Mouse (Mus musculus): ENCODE measurements around the gene 2810408A11Rik. TPM values are rescaled to one million over a fixed set of nuclear protein-coding genes. Genes with fewer than 3 reads are reported as not detected.
A peak's percentile ranks its signal among the peaks of the same experiment; 100 is the strongest.
"Not testable (repeated sequence)": the region's sequence is repeated elsewhere in the genome, so short reads cannot be mapped to it uniquely, and the experiment has no call there.

The 2810408A11Rik gene
- total and polyA plus RNA-seq, 3 experiments, result 0.81 to 1.3 TPM; not detected in 1

DNA sequence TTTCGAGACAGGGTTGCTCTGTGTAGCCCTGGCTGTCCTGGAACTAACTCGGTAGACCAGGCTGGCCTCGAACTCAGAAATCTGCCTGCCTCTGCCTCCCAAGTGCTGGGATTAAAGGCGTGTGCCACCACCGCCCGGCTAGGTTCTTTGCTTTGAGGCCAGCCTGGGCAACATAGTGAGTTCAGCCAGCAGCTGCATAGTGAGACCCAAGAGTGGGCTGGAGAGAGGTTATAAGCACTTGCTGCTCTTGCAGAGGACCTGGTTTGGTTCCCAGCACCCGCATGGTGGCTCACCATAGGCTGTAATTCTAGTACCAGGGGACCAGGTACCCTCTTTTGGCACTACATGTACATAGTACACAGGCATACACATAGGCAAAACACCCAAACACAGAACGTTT, 29.4 kb upstream of the 2810408A11Rik start:
- 0 out of 2 replicates have a peak, but pooled peaks have one; percentile 3 for TF ChIP-seq MXI1 (IDR thresholded peaks at IDR 0.05; ENCODE audit: low read depth, low read length)
- H3K27me3 ChIP-seq (ENCODE audit: control insufficient read depth in 1 of 2, insufficient read depth in 2 of 2, low read length in 2 of 2); H3K79me2 ChIP-seq (ENCODE audit: control insufficient read depth, insufficient read depth, low read length, poor library complexity); H3K4me3 ChIP-seq (ENCODE audit: control insufficient read depth in 1 of 2, insufficient read depth in 1 of 2, low read depth in 2 of 2, low read length in 2 of 2); H3K9me3 ChIP-seq (replicated peaks; ENCODE audit: insufficient read depth, low read length): not testable (repeated sequence)
- Histone ChIP-seq H3K36me3 (ENCODE audit: control insufficient read depth in 1 of 2, insufficient read depth in 2 of 2, low read length in 2 of 2) (peaks cover 0 to 34% of the 10 kb centered on the region in 2 experiments; a peak in 2 of 4 replicates), H3K27ac (ENCODE audit: control insufficient read depth, low read depth, low read length) (peak overlapping the region; percentile 74), H3K4me1 (ENCODE audit: control insufficient read depth in 1 of 2, insufficient read depth in 2 of 2, low read length in 2 of 2) (peaks cover 9 to 35% of the 10 kb centered on the region in 2 experiments; a peak in 3 of 4 replicates), H3K9ac (ENCODE audit: control insufficient read depth, low read depth, low read length, poor library complexity, severe bottlenecking) (0 out of 2 replicates have a peak overlapping the region, but pooled peaks have one; percentile 8)
- peak; percentile 68 for DNase-seq (ENCODE audit: low read depth, low spot score)

- Histone ChIP-seq H3K4me3 (ENCODE audit: control insufficient read depth in 1 of 2, insufficient read depth in 1 of 2, low read depth in 2 of 2, low read length in 2 of 2) (no peak overlapping the region), H3K27me3 (ENCODE audit: control insufficient read depth in 1 of 2, insufficient read depth in 2 of 2, low read length in 2 of 2) (no peaks in the 10 kb centered on the region), H3K9ac (ENCODE audit: control insufficient read depth, low read depth, low read length, poor library complexity, severe bottlenecking) (no peak overlapping the region), H3K4me1 (ENCODE audit: control insufficient read depth in 1 of 2, insufficient read depth in 2 of 2, low read length in 2 of 2) (peaks cover 6 to 33% of the 10 kb centered on the region in 2 experiments; a peak in 3 of 4 replicates), H3K36me3 (ENCODE audit: control insufficient read depth in 1 of 2, insufficient read depth in 2 of 2, low read length in 2 of 2) (peaks cover 0 to 33% of the 10 kb centered on the region in 2 experiments; a peak in 2 of 4 replicates), H3K9me3 (replicated peaks; ENCODE audit: insufficient read depth, low read length) (no peaks in the 10 kb centered on the region), H3K27ac (ENCODE audit: control insufficient read depth, low read depth, low read length) (peak overlapping the region; percentile 74), H3K79me2 (ENCODE audit: control insufficient read depth, insufficient read depth, low read length, poor library complexity) (no peaks in the 10 kb centered on the region)
- DNase-seq (ENCODE audit: low read depth, low spot score), result peak; percentile 87
- TF ChIP-seq CHD2 (IDR thresholded peaks at IDR 0.05; ENCODE audit: low read length) (no peak), UBTF (IDR thresholded peaks at IDR 0.05; ENCODE audit: borderline replicate concordance, insufficient read depth, low read depth, low read length) (no peak), GABPA (IDR thresholded peaks at IDR 0.05; ENCODE audit: low read depth, low read length) (no peak), EP300 (IDR thresholded peaks at IDR 0.05; ENCODE audit: low read depth in 1 of 2, low read length in 2 of 2) (peak; percentile 74 to 94), MYC (IDR thresholded peaks at IDR 0.05; ENCODE audit: low read depth, low read length) (peak; percentile 84; the same call in 1 of the 2 replicates), POLR2AphosphoS5 (IDR thresholded peaks at IDR 0.05; ENCODE audit: borderline replicate concordance, low read depth, low read length) (no peak), BHLHE40 (IDR thresholded peaks at IDR 0.05; ENCODE audit: borderline replicate concordance, low read depth, low read length) (peak; percentile 66; the same call in 1 of the 2 replicates), ETS1 (IDR thresholded peaks at IDR 0.05; ENCODE audit: low read depth, low read length) (peak; percentile 90), KAT2A (conservative IDR thresholded peaks at IDR 0.05; ENCODE audit: low read depth, low read length) (no peak), NELFE (IDR thresholded peaks at IDR 0.05; ENCODE audit: low read depth, low read length) (peak; percentile 33; the same call in 1 of the 2 replicates), POLR2A (IDR thresholded peaks at IDR 0.05; ENCODE audit: control insufficient read depth in 1 of 2, insufficient read depth in 1 of 2, low read depth in 1 of 2, low read length in 2 of 2, poor library complexity in 1 of 2) (peak in 1 of 2 experiments; percentile 29; a peak in 1 of 4 replicates), USF2 (IDR thresholded peaks at IDR 0.05; ENCODE audit: borderline replicate concordance in 1 of 2, insufficient read depth in 1 of 2, low read depth in 1 of 2, low read length in 2 of 2) (no peak), ELF1 (IDR thresholded peaks at IDR 0.05; ENCODE audit: low read depth, low read length) (0 out of 2 replicates have a peak, but pooled peaks have one; percentile 35), RCOR1 (IDR thresholded peaks at IDR 0.05; ENCODE audit: low read depth, low read length) (peak; percentile 91), ZNF384 (IDR thresholded peaks at IDR 0.05; ENCODE audit: low read depth, low read length) (peak; percentile 99), POLR2AphosphoS2 (IDR thresholded peaks at IDR 0.05; ENCODE audit: low read length) (no peak), ZKSCAN1 (IDR thresholded peaks at IDR 0.05; ENCODE audit: low read depth, low read length) (peak; percentile 87; the same call in 1 of the 2 replicates), HCFC1 (IDR thresholded peaks at IDR 0.05; ENCODE audit: low read depth, low read length) (peak; percentile 67), CHD1 (IDR thresholded peaks at IDR 0.05; ENCODE audit: low read depth, low read length) (no peak), MXI1 (IDR thresholded peaks at IDR 0.05; ENCODE audit: low read depth, low read length) (peak; percentile 70), ZMIZ1 (IDR thresholded peaks at IDR 0.05; ENCODE audit: low read depth, low read length) (no peak), ZC3H11A (IDR thresholded peaks at IDR 0.05; ENCODE audit: low read depth, low read length) (0 out of 2 replicates have a peak, but pooled peaks have one; percentile 12), MAFK (IDR thresholded peaks at IDR 0.05; ENCODE audit: borderline replicate concordance, low read depth, low read length) (no peak), NRF1 (IDR thresholded peaks at IDR 0.05; ENCODE audit: insufficient read depth, low read depth, low read length, poor library complexity, severe bottlenecking) (0 out of 2 replicates have a peak, but pooled peaks have one; percentile 5), MYB (IDR thresholded peaks at IDR 0.05; ENCODE audit: low read depth, low read length) (no peak), SMC3 (IDR thresholded peaks at IDR 0.05; ENCODE audit: low read depth, low read length) (no peak), TAL1 (IDR thresholded peaks at IDR 0.05; ENCODE audit: low read length) (no peak), USF1 (IDR thresholded peaks at IDR 0.05; ENCODE audit: low read depth, low read length) (peak; percentile 44), CTCF (IDR thresholded peaks at IDR 0.05 in 2 of 3, conservative IDR thresholded peaks at IDR 0.05 in 1 of 3; ENCODE audit: control insufficient read depth in 1 of 3, insufficient read depth in 1 of 3, low read depth in 2 of 3, low read length in 3 of 3, poor library complexity in 1 of 3, severe bottlenecking in 1 of 3) (no peak), GATA1 (IDR thresholded peaks at IDR 0.05; ENCODE audit: low read depth, low read length) (peak; percentile 99), RAD21 (IDR thresholded peaks at IDR 0.05; ENCODE audit: low read depth, low read length) (no peak)
Observed at GRCm38 (mm10) chr11:69929712-69930111, 28.9 kb upstream of the 2810408A11Rik start.
